Mouse (Mus musculus): ENCODE data around the gene Kif5c. TPM values are rescaled to one million over a fixed set of nuclear protein-coding genes. Genes with fewer than 3 reads are reported as not detected.

Kif5c gene
- polyA plus RNA-seq, 1 experiment from 2014 or later = 215 TPM

DNA sequence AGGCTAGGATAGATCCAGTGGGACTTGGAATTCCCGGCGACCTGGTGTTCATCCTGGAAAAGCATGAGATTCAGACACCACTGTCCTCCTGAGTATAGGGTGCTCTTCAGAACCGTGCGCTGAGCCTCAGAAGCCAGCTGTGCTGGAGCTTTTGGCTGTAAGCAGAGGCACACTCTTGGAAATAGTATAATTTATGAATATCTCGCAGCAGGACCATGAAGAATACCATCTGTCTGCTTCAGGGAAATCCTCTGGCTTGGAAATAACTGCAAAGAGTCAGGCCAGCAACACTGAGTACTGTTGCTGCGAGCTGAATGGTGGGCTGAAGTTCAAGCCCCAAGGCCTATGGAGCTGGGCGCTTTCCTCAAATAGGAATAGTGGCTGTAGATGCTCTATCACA lies 138.5 kb downstream of the Kif5c start:
- Histone ChIP-seq H3K9ac (no peak overlapping the region), H3K36me3 (replicated peaks) (peaks cover 57% of the 10 kb centered on the region), H3K27me3 (replicated peaks) (no peaks in the 10 kb centered on the region), H3K4me1 (peaks cover 8% of the 10 kb centered on the region; the same call in 1 of the 2 replicates), H3K4me2 (no peak overlapping the region), H3K4me3 (no peak overlapping the region), H3K27ac (no peak overlapping the region), H3K9me3 (no peaks in the 10 kb centered on the region)
- no peak for ATAC-seq (replicated peaks)
- 92% methylated on average over 7 of the region's 7 CpGs for WGBS

DNA sequence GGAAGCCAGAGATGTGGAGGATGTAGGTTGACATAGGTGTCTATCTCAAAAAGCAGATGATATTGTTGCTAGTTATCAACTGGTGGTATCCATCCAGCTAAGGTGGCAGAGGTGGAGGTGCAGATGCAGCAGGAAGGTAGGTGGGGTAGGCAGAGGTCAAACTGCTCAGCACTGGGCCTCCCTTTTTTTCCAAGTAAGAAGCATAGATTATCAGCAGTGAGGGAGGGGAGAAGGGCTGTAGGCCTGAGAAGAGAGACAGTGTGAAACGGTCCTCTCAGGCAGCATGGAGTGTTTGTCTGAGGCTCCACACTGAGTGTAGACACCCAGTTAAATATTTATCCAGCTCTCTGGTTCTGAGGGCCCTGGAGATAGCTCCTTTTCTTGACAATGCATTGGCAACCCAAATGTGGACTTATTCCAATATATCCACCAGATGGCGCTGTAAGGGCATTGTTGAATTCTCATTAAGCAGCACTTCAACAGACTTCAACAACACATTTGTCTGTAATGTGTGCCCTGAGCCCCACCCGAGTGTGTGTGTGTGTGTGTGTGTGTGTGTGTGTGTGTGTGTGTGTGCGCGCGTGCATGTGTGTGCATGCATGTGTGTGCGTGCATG lies 145.3 kb downstream of the Kif5c start:
- H3K36me3 ChIP-seq (replicated peaks) = peaks cover 39% of the 10 kb centered on the region
- H3K9me3 ChIP-seq = no peaks in the 10 kb centered on the region
- H3K4me1 ChIP-seq = 0 out of 2 replicates have a peak, but pooled peaks cover 4% of the 10 kb centered on the region
- H3K9ac ChIP-seq = no peak overlapping the region
- 51% methylated on average over 7 of the region's 7 CpGs for WGBS
- ATAC-seq (replicated peaks) = peak; percentile 81
- no peaks in the 10 kb centered on the region for H3K27me3 ChIP-seq (replicated peaks)
- no peak overlapping the region for H3K4me3 ChIP-seq
- H3K4me2 ChIP-seq = no peak overlapping the region
- peak overlapping the region; percentile 46; the same call in 1 of the 2 replicates for H3K27ac ChIP-seq

DNA sequence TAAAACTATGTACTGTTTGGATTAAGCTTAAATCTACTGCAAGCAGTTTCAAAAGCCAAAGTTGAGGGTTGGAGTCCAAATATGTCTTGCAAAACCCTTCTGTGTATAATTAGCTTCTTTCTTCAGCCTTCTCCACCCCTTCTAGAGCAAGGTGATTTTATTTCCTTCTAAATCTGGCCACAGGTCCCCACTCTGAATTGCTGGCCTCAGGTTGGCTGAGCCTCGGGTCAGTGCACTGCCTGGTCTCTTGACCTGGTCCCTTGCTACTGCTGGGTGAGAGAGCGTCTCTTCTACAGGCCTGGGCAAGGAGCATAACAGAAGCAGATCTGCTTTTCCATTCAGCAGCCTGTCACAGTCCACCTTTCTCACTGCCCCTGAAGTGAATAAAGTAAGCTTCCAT lies 149.8 kb downstream of the Kif5c start:
- Histone ChIP-seq H3K4me1 (0 out of 2 replicates have a peak, but pooled peaks cover 4% of the 10 kb centered on the region), H3K27me3 (replicated peaks) (no peaks in the 10 kb centered on the region), H3K9me3 (no peaks in the 10 kb centered on the region), H3K27ac (no peak overlapping the region), H3K4me2 (no peak overlapping the region), H3K36me3 (replicated peaks) (peaks cover 23% of the 10 kb centered on the region; the same call in 1 of the 2 replicates), H3K4me3 (no peak overlapping the region), H3K9ac (no peak overlapping the region)
- WGBS = 67% methylated on average over 2 of the region's 2 CpGs
- ATAC-seq (replicated peaks) = no peak

DNA sequence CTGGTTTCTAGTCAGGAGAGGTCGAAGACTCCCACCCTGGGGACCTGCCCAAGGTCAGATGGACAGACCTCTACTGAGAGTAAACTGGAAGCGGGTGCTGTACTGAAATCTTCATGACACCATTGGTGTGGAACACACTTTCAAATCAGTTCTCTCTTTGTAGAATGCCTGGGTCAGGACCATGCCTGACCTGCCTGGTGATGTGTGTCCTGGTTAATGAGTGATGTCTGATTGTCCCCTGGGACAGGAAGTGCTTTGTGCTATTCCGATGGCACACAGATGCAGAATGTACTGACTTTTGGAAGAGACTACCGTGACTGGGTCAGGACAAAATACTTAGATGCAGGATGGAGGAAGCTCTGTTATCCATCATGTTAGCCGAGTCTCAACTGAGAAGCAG lies 151.3 kb downstream of the Kif5c start:
- peaks cover 23% of the 10 kb centered on the region; the same call in 1 of the 2 replicates for H3K36me3 ChIP-seq (replicated peaks)
- no peak for ATAC-seq (replicated peaks)
- no peak overlapping the region for H3K27ac ChIP-seq
- no peak overlapping the region for H3K4me3 ChIP-seq
- H3K4me2 ChIP-seq = no peak overlapping the region
- H3K27me3 ChIP-seq (replicated peaks) = no peaks in the 10 kb centered on the region
- H3K4me1 ChIP-seq = no peaks in the 10 kb centered on the region
- no peak overlapping the region for H3K9ac ChIP-seq
- WGBS = 83% methylated on average over 5 of the region's 5 CpGs
- H3K9me3 ChIP-seq = no peaks in the 10 kb centered on the region

DNA sequence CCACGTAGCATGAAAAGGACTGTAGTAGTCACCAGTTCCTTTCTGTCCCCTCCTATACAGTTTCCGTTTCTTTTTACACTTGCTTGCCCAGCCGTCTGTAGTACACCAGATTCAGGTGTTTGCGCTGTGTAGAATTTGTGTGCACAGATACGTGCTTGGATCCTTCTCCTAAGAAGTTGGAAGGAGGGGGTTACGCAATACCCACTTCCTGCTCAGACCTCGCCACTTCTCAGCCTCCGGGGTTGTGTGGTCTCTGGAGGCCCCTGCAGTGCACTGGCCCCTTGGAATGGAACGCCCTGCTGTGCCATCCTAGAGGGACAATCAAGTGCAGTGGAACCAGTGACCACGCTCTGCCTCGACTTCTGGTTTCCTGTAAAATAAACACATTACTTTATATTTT lies 152.1 kb downstream of the Kif5c start:
- peaks cover 23% of the 10 kb centered on the region; the same call in 1 of the 2 replicates for H3K36me3 ChIP-seq (replicated peaks)
- WGBS = 75% methylated on average over 11 of the region's 11 CpGs

DNA sequence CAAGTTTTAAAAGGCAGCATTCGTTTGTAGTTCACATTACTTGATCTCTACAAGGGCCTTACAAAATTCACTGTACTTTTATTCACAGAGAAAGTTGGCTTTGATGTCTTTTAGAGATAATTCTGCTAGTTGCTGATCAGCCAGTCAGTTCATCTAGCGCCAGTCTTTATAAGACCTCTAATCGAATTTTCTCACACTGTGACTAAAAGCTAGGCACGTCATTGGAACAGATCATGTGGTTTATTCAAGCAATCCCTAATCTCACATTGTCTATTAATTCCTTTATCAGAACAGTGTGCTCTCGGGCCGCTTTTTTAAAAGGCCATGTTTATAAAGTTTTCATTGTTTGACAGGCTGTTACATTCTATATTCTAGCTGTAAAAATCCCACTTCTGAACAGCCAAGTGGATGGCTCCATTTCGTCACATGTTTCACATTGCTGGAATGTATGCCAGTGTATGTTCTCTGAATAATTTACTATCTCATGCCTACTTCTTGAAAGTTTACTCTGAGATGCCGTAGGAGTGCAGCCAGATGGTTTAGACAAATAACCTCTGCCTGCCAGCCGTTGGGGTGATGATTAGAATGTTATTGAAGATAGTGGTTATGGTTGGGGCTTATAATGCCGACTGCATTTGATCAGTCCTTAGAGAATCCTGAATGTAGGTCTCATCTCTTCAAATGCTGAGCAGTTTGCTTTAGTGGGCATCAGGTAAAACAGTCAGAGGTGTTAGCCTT lies 154.3 kb downstream of the Kif5c start:
- Histone ChIP-seq H3K4me2 (no peak overlapping the region), H3K27ac (no peak overlapping the region)
- 62% methylated on average over 10 of the region's 10 CpGs for WGBS

More for the DNA sequence above, 152.1 kb downstream of the Kif5c start:
- Histone ChIP-seq H3K27me3 (replicated peaks) (no peaks in the 10 kb centered on the region), H3K27ac (no peak overlapping the region), H3K9me3 (no peaks in the 10 kb centered on the region), H3K9ac (no peak overlapping the region), H3K4me2 (no peak overlapping the region), H3K4me1 (no peaks in the 10 kb centered on the region), H3K4me3 (no peak overlapping the region)
- no peak for ATAC-seq (replicated peaks)

DNA sequence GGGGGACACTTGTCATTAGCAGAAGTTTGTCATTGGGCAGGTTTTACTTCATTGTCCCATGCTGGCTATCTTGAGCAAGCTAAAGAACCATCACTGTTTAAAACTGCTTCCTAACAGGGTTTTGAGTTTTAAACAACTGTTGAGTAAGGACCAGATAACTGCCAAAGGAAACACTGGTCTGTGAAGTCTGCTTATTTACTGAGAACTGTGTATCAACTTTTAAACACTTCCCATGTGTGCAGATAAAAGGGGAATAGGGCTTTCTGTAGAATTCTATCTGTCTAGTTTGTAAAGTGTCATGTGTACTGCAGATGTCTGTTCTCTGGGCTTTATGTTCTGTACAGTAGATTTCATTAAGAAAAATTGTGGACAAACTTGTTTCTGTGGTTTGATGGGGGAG lies 155.1 kb downstream of the Kif5c start:
- H3K4me3 ChIP-seq = no peak overlapping the region
- H3K4me2 ChIP-seq = no peak overlapping the region
- H3K27me3 ChIP-seq (replicated peaks) = no peaks in the 10 kb centered on the region
- H3K27ac ChIP-seq = no peak overlapping the region
- peaks cover 13% of the 10 kb centered on the region; the same call in 1 of the 2 replicates for H3K36me3 ChIP-seq (replicated peaks)
- peaks cover 6% of the 10 kb centered on the region; the same call in 1 of the 2 replicates for H3K4me1 ChIP-seq
- ATAC-seq (replicated peaks) = no peak
- H3K9ac ChIP-seq = no peak overlapping the region
- H3K9me3 ChIP-seq = no peaks in the 10 kb centered on the region

More for the DNA sequence above, 154.3 kb downstream of the Kif5c start:
- Histone ChIP-seq H3K9ac (no peak overlapping the region), H3K4me1 (peaks cover 6% of the 10 kb centered on the region; the same call in 1 of the 2 replicates), H3K4me3 (no peak overlapping the region), H3K36me3 (replicated peaks) (peaks cover 21% of the 10 kb centered on the region; the same call in 1 of the 2 replicates), H3K27me3 (replicated peaks) (no peaks in the 10 kb centered on the region), H3K9me3 (no peaks in the 10 kb centered on the region)
- no peak; the same call in 1 of the 2 replicates for ATAC-seq (replicated peaks)

DNA sequence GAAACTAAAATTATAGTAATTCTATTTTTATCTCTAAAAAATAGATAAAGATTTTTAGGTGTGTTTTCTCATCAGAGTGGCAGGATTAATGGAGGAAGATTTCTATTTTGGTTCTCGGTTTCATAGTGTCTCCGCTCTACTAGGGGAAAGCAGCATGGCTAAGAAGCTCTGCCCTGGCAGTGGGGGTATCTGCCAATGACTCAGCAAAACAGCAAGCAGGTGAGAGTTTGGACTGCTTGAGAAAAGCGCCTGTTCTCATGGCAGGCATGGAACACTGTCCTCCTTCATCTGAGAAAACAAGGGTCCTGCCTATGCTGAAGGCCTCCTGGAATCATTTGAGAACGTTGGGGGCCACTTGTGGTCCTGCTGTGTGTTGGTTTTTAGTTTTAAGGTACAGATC lies 156.1 kb downstream of the Kif5c start:
- Histone ChIP-seq H3K9ac (no peak overlapping the region), H3K4me3 (no peak overlapping the region), H3K27ac (no peak overlapping the region), H3K27me3 (replicated peaks) (no peaks in the 10 kb centered on the region), H3K4me2 (no peak overlapping the region), H3K36me3 (replicated peaks) (peaks cover 5% of the 10 kb centered on the region; the same call in 1 of the 2 replicates), H3K9me3 (no peaks in the 10 kb centered on the region), H3K4me1 (peaks cover 6% of the 10 kb centered on the region; the same call in 1 of the 2 replicates)
- ATAC-seq (replicated peaks) = no peak
- WGBS = 93% methylated on average over 4 of the region's 4 CpGs

DNA sequence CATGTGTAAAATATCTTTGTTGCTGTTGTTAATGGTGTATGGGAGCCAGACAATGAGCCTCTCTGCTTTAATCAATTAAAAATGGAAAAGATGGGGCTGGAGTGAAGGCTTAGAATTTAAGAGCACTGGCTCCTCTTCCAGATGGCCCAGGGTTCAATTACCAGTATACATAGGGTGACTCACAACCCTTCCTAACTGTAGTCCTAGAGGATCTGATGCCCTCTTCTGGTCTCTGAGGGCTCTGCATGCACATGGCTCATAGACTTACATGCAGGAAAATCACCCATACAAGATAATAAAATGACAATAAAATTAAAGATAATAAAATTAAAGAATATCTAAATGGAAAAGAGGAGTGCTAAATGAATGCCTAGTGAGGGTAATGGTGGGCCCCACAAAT lies 156.6 kb downstream of the Kif5c start:
- no peak overlapping the region for H3K9ac ChIP-seq
- no peaks in the 10 kb centered on the region for H3K9me3 ChIP-seq
- peaks cover 6% of the 10 kb centered on the region; the same call in 1 of the 2 replicates for H3K4me1 ChIP-seq
- H3K27me3 ChIP-seq (replicated peaks) = no peaks in the 10 kb centered on the region
- H3K4me3 ChIP-seq = no peak overlapping the region
- peaks cover 5% of the 10 kb centered on the region; the same call in 1 of the 2 replicates for H3K36me3 ChIP-seq (replicated peaks)
- ATAC-seq (replicated peaks) = peak; percentile 51; the same call in 1 of the 2 replicates
- H3K4me2 ChIP-seq = no peak overlapping the region
- H3K27ac ChIP-seq = no peak overlapping the region

DNA sequence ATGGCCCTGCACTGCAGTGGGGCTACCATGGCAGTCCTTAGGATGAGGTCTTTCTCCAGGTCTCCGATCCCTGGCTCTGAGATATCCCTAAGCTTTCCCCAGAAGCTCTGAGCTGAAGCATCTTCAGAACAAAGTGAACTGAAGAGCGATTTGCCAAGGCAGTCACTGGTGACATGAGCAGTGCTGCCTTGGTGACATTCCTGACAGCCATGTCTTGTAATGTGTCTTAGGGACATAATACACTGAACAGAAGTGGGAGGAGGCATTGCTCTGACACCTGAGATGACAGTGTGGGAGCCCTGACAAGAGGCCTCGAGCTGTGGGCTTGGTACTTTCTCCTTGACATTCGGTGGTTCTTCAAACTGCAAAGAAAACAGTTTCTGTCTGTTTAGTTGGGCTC lies 157.3 kb downstream of the Kif5c start:
- no peak for ATAC-seq (replicated peaks)
- H3K4me2 ChIP-seq = no peak overlapping the region
- no peaks in the 10 kb centered on the region for H3K9me3 ChIP-seq
- no peak overlapping the region for H3K9ac ChIP-seq
- WGBS = 85% methylated on average over 4 of the region's 4 CpGs
- no peak overlapping the region for H3K27ac ChIP-seq
- H3K4me1 ChIP-seq = peaks cover 6% of the 10 kb centered on the region; the same call in 1 of the 2 replicates
- no peaks in the 10 kb centered on the region for H3K27me3 ChIP-seq (replicated peaks)
- H3K4me3 ChIP-seq = no peak overlapping the region
- H3K36me3 ChIP-seq (replicated peaks) = peaks cover 5% of the 10 kb centered on the region; the same call in 1 of the 2 replicates

DNA sequence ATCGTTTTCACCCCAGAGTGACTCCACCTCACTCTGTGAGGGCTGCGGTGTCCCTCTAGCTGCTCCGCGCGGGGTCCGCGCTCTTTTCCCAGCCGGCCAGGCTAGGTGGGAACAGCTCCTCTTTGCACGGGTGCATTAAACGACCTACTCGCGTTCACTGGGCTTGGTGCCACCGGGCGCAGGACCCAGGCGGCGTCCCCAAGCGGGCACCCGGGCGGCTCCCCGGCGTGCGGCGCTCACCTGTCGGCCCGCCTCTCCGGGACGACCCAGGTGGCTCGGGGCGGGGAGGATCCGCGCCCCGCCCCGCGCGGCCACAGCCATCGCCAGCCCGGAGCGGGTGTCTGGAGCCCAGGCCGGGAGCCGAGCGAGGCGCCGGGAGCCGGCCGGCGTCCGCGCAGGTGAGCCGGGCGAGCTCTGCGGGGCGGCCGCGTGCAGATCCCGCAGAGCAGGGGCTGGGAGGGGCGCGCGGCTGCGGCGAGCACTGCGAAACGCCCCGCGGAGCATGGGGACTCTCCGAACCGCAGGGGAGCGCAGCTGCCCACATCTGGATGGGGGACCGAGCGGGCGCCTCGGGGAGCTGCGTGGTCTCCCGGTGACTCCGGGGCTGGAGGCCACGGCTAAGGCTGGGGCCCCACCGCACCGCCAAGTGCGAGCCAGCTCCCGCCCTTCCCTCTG lies 168.4 kb downstream of the Kif5c start, which contains the start of gene Lypd6b:
Gene Lypd6b (plus strand): TSS at position 313 of the 675 bp plus-strand sequence.
- H3K4me3 ChIP-seq = peak within 1 kb of the TSS; percentile 59
- no peaks in the 10 kb centered on the region for H3K9me3 ChIP-seq
- H3K9ac ChIP-seq = peak within 1 kb of the TSS; percentile 56
- H3K27ac ChIP-seq = peak within 1 kb of the TSS; percentile 17; the same call in 1 of the 2 replicates
- under 1% methylated on average over 79 of the region's 79 CpGs for WGBS
- peak; percentile 80 for ATAC-seq (replicated peaks)
- no peaks in the 10 kb centered on the region for H3K36me3 ChIP-seq (replicated peaks)
- H3K4me1 ChIP-seq = peaks cover 10% of the 10 kb centered on the region
- H3K4me2 ChIP-seq = peak within 1 kb of the TSS; percentile 97
- peaks cover 18% of the 10 kb centered on the region for H3K27me3 ChIP-seq (replicated peaks)

DNA sequence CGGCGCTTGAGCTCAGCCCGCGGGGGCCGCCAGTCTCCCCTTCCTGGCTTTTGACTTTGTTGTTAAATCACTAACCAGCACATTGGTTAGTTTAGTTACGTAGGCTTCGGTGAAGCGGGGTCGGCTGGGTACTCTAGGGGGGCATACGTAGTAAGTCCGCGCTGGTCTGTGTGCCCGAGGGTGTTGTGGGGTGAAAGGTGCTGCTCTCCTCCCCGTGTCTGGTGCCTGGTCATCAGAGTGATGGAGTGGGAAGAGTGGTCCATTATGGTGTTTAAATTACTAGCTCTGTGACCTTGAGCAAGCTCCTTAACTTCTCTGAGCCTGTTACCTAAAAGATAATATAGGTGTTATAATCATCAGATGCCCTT lies 168.9 kb downstream of the Kif5c start:
- H3K9me3 ChIP-seq = no peaks in the 10 kb centered on the region
- peak; percentile 69 for ATAC-seq (replicated peaks)
- H3K4me3 ChIP-seq = peak overlapping the region; percentile 59

More for the DNA sequence above, 168.9 kb downstream of the Kif5c start:
- Histone ChIP-seq H3K4me2 (peak overlapping the region; percentile 97), H3K4me1 (peaks cover 10% of the 10 kb centered on the region), H3K27me3 (replicated peaks) (peaks cover 18% of the 10 kb centered on the region), H3K36me3 (replicated peaks) (no peaks in the 10 kb centered on the region), H3K27ac (no peak overlapping the region), H3K9ac (peak overlapping the region; percentile 56)
- WGBS = under 1% methylated on average over 14 of the region's 14 CpGs

Data from midbrain, embryonic 15.5 days (tissue).